Mouse (Mus musculus): ENCODE measurements around the gene Ugt1a9. TPM values are rescaled to one million over a fixed set of nuclear protein-coding genes. Genes with fewer than 3 reads are reported as not detected.

Gene Ugt1a9
- total and polyA plus RNA-seq, 3 experiments: not detected

- no peak for TF ChIP-seq MAZ (IDR thresholded peaks at IDR 0.05; ENCODE audit: low read depth, low read length)
- TF ChIP-seq MXI1 (IDR thresholded peaks at IDR 0.05; ENCODE audit: low read depth, low read length): no peak
- no peak for TF ChIP-seq KAT2A (IDR thresholded peaks at IDR 0.05; ENCODE audit: insufficient replicate concordance, low read length)
- no peak for TF ChIP-seq IRF4 (IDR thresholded peaks at IDR 0.05; ENCODE audit: low read depth, low read length)
- TF ChIP-seq EP300 (IDR thresholded peaks at IDR 0.05; ENCODE audit: low read length): no peak
- TF ChIP-seq ELF1 (IDR thresholded peaks at IDR 0.05; ENCODE audit: low read depth, low read length): no peak
- TF ChIP-seq E2F4 (IDR thresholded peaks at IDR 0.05; ENCODE audit: insufficient replicate concordance, low read depth, low read length): no peak
- TF ChIP-seq MEF2A (IDR thresholded peaks at IDR 0.05; ENCODE audit: borderline replicate concordance, low read depth, low read length): no peak
- no peak for TF ChIP-seq POLR2AphosphoS2 (IDR thresholded peaks at IDR 0.05; ENCODE audit: low read depth, low read length)
- peaks cover 2 to 25% of the 10 kb centered on the region in 2 experiments; a peak in 3 of 4 replicates for H3K4me1 ChIP-seq (ENCODE audit: control insufficient read depth in 1 of 2, insufficient read depth in 2 of 2)
- H3K27ac ChIP-seq (ENCODE audit: insufficient read depth, low read depth): no peak overlapping the region
- in situ Hi-C loops (cut with MboI; ENCODE audit: low pct_ligation_motif_present, low pct_unique_long_range_greater_than_20kb, low sequenced_read_pairs) (no loop called here), dilution Hi-C loops (cut with MboI; ENCODE audit: extremely low pct_ligation_motif_present, extremely low pct_unique_long_range_greater_than_20kb, low sequenced_read_pairs) (no loop called here)
- no peak overlapping the region for H3K4me2 ChIP-seq (ENCODE audit: insufficient read depth, low read depth, poor library complexity, severe bottlenecking)
- no peaks in the 10 kb centered on the region for H3K27me3 ChIP-seq (replicated peaks)
- H3K36me3 ChIP-seq (replicated peaks in 1 of 2; ENCODE audit: control insufficient read depth in 1 of 2, insufficient read depth in 1 of 2, low read length in 1 of 2): peaks cover 65 to 95% of the 10 kb centered on the region in 2 experiments
- no peak for DNase-seq (ENCODE audit: extremely low read depth)
- no peaks in the 10 kb centered on the region for H3K79me2 ChIP-seq (replicated peaks; ENCODE audit: control insufficient read depth, extremely low read depth, insufficient read depth, poor library complexity, severe bottlenecking)
- no peak overlapping the region for H3K9ac ChIP-seq (ENCODE audit: insufficient read depth, low read depth)
- peaks cover 14% of the 10 kb centered on the region for H3K9me3 ChIP-seq (replicated peaks; ENCODE audit: low read length)
- no peak overlapping the region for H3K4me3 ChIP-seq (replicated peaks in 1 of 3; ENCODE audit: low read depth in 2 of 3, low read length in 2 of 3, poor library complexity in 1 of 3)
Measured at GRCm38 (mm10) chr1:88264237-88264868, 193.8 kb downstream of the Ugt1a9 start.

DNA sequence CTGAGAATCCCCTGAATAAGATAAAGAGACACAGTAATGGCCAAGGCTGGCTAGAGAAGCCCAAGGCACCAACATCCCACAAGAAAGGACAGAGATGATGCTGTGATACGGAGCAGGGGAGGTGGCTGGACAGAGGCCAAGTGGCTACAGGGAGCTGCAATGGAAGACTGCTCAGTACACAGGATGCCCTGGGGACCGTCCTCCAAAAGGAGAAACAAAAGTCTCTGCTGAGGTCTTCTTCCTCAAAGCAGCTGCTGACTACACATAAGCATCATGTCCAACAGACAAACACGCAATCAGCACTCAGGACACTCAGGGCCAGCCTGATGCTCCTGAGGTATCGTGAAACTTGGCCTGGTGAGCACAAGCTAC, 194.3 kb downstream of the Ugt1a9 start:
- H3K4me3 ChIP-seq (replicated peaks in 1 of 3; ENCODE audit: low read depth in 2 of 3, low read length in 2 of 3, poor library complexity in 1 of 3): no peak overlapping the region
- DNase-seq (ENCODE audit: extremely low read depth): no peak
- dilution Hi-C loops (cut with MboI; ENCODE audit: extremely low pct_ligation_motif_present, extremely low pct_unique_long_range_greater_than_20kb, low sequenced_read_pairs) (no loop called here), in situ Hi-C loops (cut with MboI; ENCODE audit: low pct_ligation_motif_present, low pct_unique_long_range_greater_than_20kb, low sequenced_read_pairs) (no loop called here)
- TF ChIP-seq CTCF (conservative IDR thresholded peaks at IDR 0.05 in 1 of 2, IDR thresholded peaks at IDR 0.05 in 1 of 2; ENCODE audit: low read depth in 2 of 2, low read length in 2 of 2) (no peak), USF1 (IDR thresholded peaks at IDR 0.05; ENCODE audit: low read depth, low read length) (no peak), HCFC1 (IDR thresholded peaks at IDR 0.05; ENCODE audit: low read depth, low read length) (no peak), MYC (IDR thresholded peaks at IDR 0.05; ENCODE audit: low read depth, low read length) (no peak), KAT2A (IDR thresholded peaks at IDR 0.05; ENCODE audit: insufficient replicate concordance, low read length) (no peak), ZMIZ1 (IDR thresholded peaks at IDR 0.05; ENCODE audit: low read depth, low read length) (no peak), UBTF (IDR thresholded peaks at IDR 0.05; ENCODE audit: low read depth, low read length) (no peak)
- H3K9me3 ChIP-seq (replicated peaks; ENCODE audit: low read length): peaks cover 13% of the 10 kb centered on the region
- H3K4me2 ChIP-seq (ENCODE audit: insufficient read depth, low read depth, poor library complexity, severe bottlenecking): no peak overlapping the region
- H3K36me3 ChIP-seq (replicated peaks in 1 of 2; ENCODE audit: control insufficient read depth in 1 of 2, insufficient read depth in 1 of 2, low read length in 1 of 2): peaks cover 70 to 95% of the 10 kb centered on the region in 2 experiments
- H3K4me1 ChIP-seq (ENCODE audit: control insufficient read depth in 1 of 2, insufficient read depth in 2 of 2): peaks cover 2 to 20% of the 10 kb centered on the region in 2 experiments; a peak in 3 of 4 replicates
- H3K79me2 ChIP-seq (replicated peaks; ENCODE audit: control insufficient read depth, extremely low read depth, insufficient read depth, poor library complexity, severe bottlenecking): no peaks in the 10 kb centered on the region
- no peaks in the 10 kb centered on the region for H3K27me3 ChIP-seq (replicated peaks)
- no peak overlapping the region for H3K27ac ChIP-seq (ENCODE audit: insufficient read depth, low read depth)
- no peak overlapping the region for H3K9ac ChIP-seq (ENCODE audit: insufficient read depth, low read depth)

Data from CH12.LX (cell line).